Mouse (Mus musculus) stomach, postnatal 0 days (tissue): Measurements from ENCODE around the gene Gorab.

Source experiments
- CTCF ChIP-seq: IDR thresholded peaks from 2 replicates; pipeline ENCODE4 v1.5.1; 2016; ENCODE audit warnings: antibody characterized with exemption, low read depth, mild to moderate bottlenecking, moderate library complexity
- EP300 ChIP-seq: optimal IDR thresholded peaks from 2 replicates; pipeline ENCODE3; 2016; ENCODE audit warnings: antibody characterized with exemption

DNA sequence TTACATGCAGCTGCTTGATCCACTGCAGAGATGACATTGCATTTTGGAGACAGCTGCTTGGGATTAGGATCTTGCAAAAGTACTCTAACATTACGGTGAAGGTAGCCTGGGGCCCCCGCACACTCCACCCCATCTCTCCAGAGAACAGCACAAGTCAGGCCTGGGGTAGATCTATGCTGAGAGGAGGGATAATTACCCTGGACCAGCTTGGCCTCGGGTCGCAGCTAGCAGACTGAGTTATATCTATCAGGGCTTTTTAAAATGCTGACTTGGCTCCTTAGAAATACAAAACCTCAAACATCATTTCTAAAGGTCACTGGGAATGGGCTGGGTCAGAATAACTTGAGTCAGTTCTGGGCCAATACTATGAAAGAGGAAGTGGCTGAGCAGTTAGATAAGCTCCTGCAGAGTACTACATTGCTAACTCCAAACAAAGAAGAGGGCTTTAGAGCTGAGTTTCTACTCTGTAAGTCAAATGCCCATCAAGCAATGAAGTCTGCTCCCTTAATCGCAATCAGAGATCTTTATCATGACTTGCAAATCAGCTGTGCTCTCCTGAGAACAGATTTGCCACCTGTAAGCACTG, 19.9 kb downstream of the Gorab start:
- no peak for TF ChIP-seq CTCF
- no peak for TF ChIP-seq EP300
